Mouse (Mus musculus) stomach, postnatal 0 days (tissue): Measurements from ENCODE around the gene Spink8. TPM values are rescaled to one million over a fixed set of nuclear protein-coding genes. Genes with fewer than 3 reads are reported as not detected.

Experiments
- ATAC-seq: fragments of 200-750 bp; cut with Nextera tagmentation; 2 replicates; pipeline ENCODE4 v1.8.0; 2017; ENCODE audit not compliant: low FRiP score, low TSS enrichment
- DNase-seq: peaks from one replicate; pipeline ENCODE4 v3.0.0-alpha.2; 2016; ENCODE audit warnings: low spot score
- H3K27ac ChIP-seq: fragments of 300-500 bp; sonication (generic); replicated peaks from 2 replicates; pipeline ENCODE4 v1.5.1; 2014; ENCODE audit warnings: mild to moderate bottlenecking, control low read depth
- H3K27me3 ChIP-seq: fragments of 300-500 bp; sonication (generic); 2 replicates; pipeline ENCODE4 v1.6.1; 2014; ENCODE audit warnings: low read length; ENCODE audit not compliant: control insufficient read depth, insufficient read depth
- H3K36me3 ChIP-seq: fragments of 300-500 bp; sonication (generic); 2 replicates; pipeline ENCODE4 v1.6.1; 2014; ENCODE audit warnings: low read length, mixed read lengths; ENCODE audit not compliant: control insufficient read depth, insufficient read depth
- H3K4me1 ChIP-seq: fragments of 300-500 bp; sonication (generic); replicated peaks from 2 replicates; pipeline ENCODE4 v1.6.1; 2014; ENCODE audit warnings: antibody characterized with exemption; ENCODE audit not compliant: control insufficient read depth, insufficient read depth
- H3K4me2 ChIP-seq: fragments of 300-500 bp; sonication (generic); replicated peaks from 2 replicates; pipeline ENCODE4 v1.6.1; 2014; ENCODE audit warnings: low read depth, mild to moderate bottlenecking, control low read depth, moderate library complexity
- H3K4me3 ChIP-seq: fragments of 300-500 bp; sonication (generic); 2 replicates; pipeline ENCODE4 v1.5.1; 2014; ENCODE audit warnings: low read depth, low read length, control low read depth
- H3K9ac ChIP-seq: fragments of 300-500 bp; sonication (generic); 2 replicates; pipeline ENCODE4 v1.6.1; 2014; ENCODE audit warnings: mild to moderate bottlenecking, low read length, control low read depth, mixed read lengths
- H3K9me3 ChIP-seq: fragments of 300-500 bp; sonication (generic); 2 replicates; pipeline ENCODE4 v1.6.1; 2016; ENCODE audit warnings: low read length; ENCODE audit not compliant: control insufficient read depth
- CTCF ChIP-seq: IDR thresholded peaks from 2 replicates; pipeline ENCODE4 v1.5.1; 2016; ENCODE audit warnings: antibody characterized with exemption, low read depth, mild to moderate bottlenecking, moderate library complexity
- EP300 ChIP-seq: optimal IDR thresholded peaks from 2 replicates; pipeline ENCODE3; 2016; ENCODE audit warnings: antibody characterized with exemption
- WGBS: fragments of 180-500 bp; shearing (Covaris S2); extraction: QIAGEN DNeasy Blood & Tissue Kit; methylation state at CpG from one replicate; pipeline ENCODE4 v1.1.7; 2014; 5-methylcytosine and 5-hydroxymethylcytosine counted together
- polyA plus RNA-seq: library from polyadenylated mRNA; unstranded; fragments of >200 nt; fragmentation: Nextera tagmentation; extraction: Ambion mirVana; gene quantifications from 2 replicates; pipeline ENCODE4 v1.2.1, GENCODE M21; 2015

The Spink8 gene
- polyA plus RNA-seq, 1 experiment from 2014 or later = not detected

GRCm38 (mm10) chr9:109826181-109826580, 14.1 kb downstream of the Spink8 start:
- Histone ChIP-seq H3K36me3 (no peaks in the 10 kb centered on the region), H3K27me3 (no peaks in the 10 kb centered on the region), H3K9me3 (no peaks in the 10 kb centered on the region), H3K4me1 (no peaks in the 10 kb centered on the region), H3K4me3 (no peak overlapping the region), H3K27ac (no peak overlapping the region), H3K9ac (no peak overlapping the region), H3K4me2 (no peak overlapping the region)
- no peak for ATAC-seq
- TF ChIP-seq EP300 (no peak), CTCF (no peak)
- DNase-seq = no peak
- WGBS = 67% methylated on average over 5 of the region's 5 CpGs

GRCm38 (mm10) chr9:109832391-109833087, 20.5 kb downstream of the Spink8 start, which contains the start of gene Nme6:
Nme6 (plus strand) TSS chr9:109832749.
- DNase-seq = peak; percentile 91
- TF ChIP-seq CTCF (peak; percentile 86), EP300 (peak; percentile 93)
- H3K36me3 ChIP-seq = no peaks in the 10 kb centered on the region
- H3K9ac ChIP-seq = peak within 1 kb of the TSS; percentile 71
- H3K4me3 ChIP-seq = peak within 1 kb of the TSS; percentile 66
- H3K9me3 ChIP-seq = no peaks in the 10 kb centered on the region
- H3K27ac ChIP-seq = peak within 1 kb of the TSS; percentile 50
- under 1% methylated on average over 32 of the region's 32 CpGs for WGBS
- H3K4me1 ChIP-seq = no peaks in the 10 kb centered on the region
- peak; percentile 98 for ATAC-seq
- peak within 1 kb of the TSS; percentile 91 for H3K4me2 ChIP-seq
- H3K27me3 ChIP-seq = no peaks in the 10 kb centered on the region

GRCm38 (mm10) chr9:109833088-109833412, 21.0 kb downstream of the Spink8 start:
- peak overlapping the region; percentile 71 for H3K9ac ChIP-seq
- H3K4me2 ChIP-seq = peak overlapping the region; percentile 91
- no peaks in the 10 kb centered on the region for H3K4me1 ChIP-seq
- no peaks in the 10 kb centered on the region for H3K36me3 ChIP-seq
- DNase-seq = no peak
- TF ChIP-seq CTCF (no peak), EP300 (no peak)
- WGBS = 7% methylated on average over 6 of the region's 6 CpGs
- ATAC-seq = peak; percentile 36
- peak overlapping the region; percentile 66 for H3K4me3 ChIP-seq
- H3K27ac ChIP-seq = peak overlapping the region; percentile 50; the same call in 1 of the 2 replicates
- no peaks in the 10 kb centered on the region for H3K9me3 ChIP-seq
- H3K27me3 ChIP-seq = no peaks in the 10 kb centered on the region

- Histone ChIP-seq H3K9ac (no peak within 1 kb of the TSS), H3K27me3 (no peaks in the 10 kb centered on the region), H3K4me2 (no peak within 1 kb of the TSS), H3K4me1 (peaks cover 4% of the 10 kb centered on the region; the same call in 1 of the 2 replicates), H3K4me3 (no peak within 1 kb of the TSS), H3K36me3 (no peaks in the 10 kb centered on the region), H3K27ac (no peak within 1 kb of the TSS), H3K9me3 (no peaks in the 10 kb centered on the region)
- peak; percentile 35 for DNase-seq
- ATAC-seq = peak; percentile 63; the same call in 1 of the 2 replicates
- TF ChIP-seq EP300 (no peak), CTCF (peak; percentile 25; the same call in 1 of the 2 replicates)
- 45% methylated on average over 6 of the region's 6 CpGs for WGBS
Measured at GRCm38 (mm10) chr9:109849312-109849758, 37.3 kb downstream of the Spink8 start, which contains the start of gene Camp. Camp (minus strand) TSS chr9:109849617.

GRCm38 (mm10) chr9:109850099-109850498, 38.0 kb downstream of the Spink8 start:
- DNase-seq (no peak), ATAC-seq (no peak)
- no peak overlapping the region for H3K27ac ChIP-seq
- peaks cover 4% of the 10 kb centered on the region; the same call in 1 of the 2 replicates for H3K4me1 ChIP-seq
- no peak for TF ChIP-seq CTCF
- no peak for TF ChIP-seq EP300
- no peaks in the 10 kb centered on the region for H3K27me3 ChIP-seq
- H3K4me2 ChIP-seq = no peak overlapping the region
- H3K9me3 ChIP-seq = no peaks in the 10 kb centered on the region
- no peaks in the 10 kb centered on the region for H3K36me3 ChIP-seq
- no peak overlapping the region for H3K9ac ChIP-seq
- 90% methylated on average over 5 of the region's 5 CpGs for WGBS
- no peak overlapping the region for H3K4me3 ChIP-seq

GRCm38 (mm10) chr9:109854341-109854740, 42.3 kb downstream of the Spink8 start:
- no peak for ATAC-seq
- Histone ChIP-seq H3K9ac (no peak overlapping the region), H3K4me2 (no peak overlapping the region), H3K27me3 (no peaks in the 10 kb centered on the region), H3K4me3 (no peak overlapping the region), H3K27ac (no peak overlapping the region), H3K9me3 (no peaks in the 10 kb centered on the region), H3K36me3 (no peaks in the 10 kb centered on the region), H3K4me1 (peaks cover 4% of the 10 kb centered on the region; the same call in 1 of the 2 replicates)
- TF ChIP-seq CTCF (no peak), EP300 (no peak)
- WGBS = 80% methylated on average over 2 of the region's 2 CpGs
- no peak for DNase-seq
